In genomic region chr7:24269256-24269655, GRCm38 (mm10) we compare ENCODE assay signal across 13 mouse cellular contexts. TPM values are rescaled to one million over a fixed set of nuclear protein-coding genes. Genes with fewer than 3 reads are reported as not detected.
DNase-seq lines count a peak whose midpoint lies in the region; ATAC-seq and TF ChIP-seq lines count a peak whose summit lies in the region.
"Had no signal": no experiment of that assay in that cellular context is flagged by ENCODE, and none has a peak within 500 bp of the region (broad histone marks: within the 10 kb centered on the region; RNA-seq: fewer than 3 reads in every experiment).

No protein-coding gene starts in this region.

- no peaks in the 10 kb centered on the region; the same call in 1 of the 2 replicates for H3K4me1 ChIP-seq in intestine, embryonic 14.5 days (replicated peaks; ENCODE audit: control insufficient read depth, insufficient read depth, low read length)
- no peaks in the 10 kb centered on the region for H3K4me1 ChIP-seq in intestine, embryonic 15.5 days (replicated peaks)
- no peaks in the 10 kb centered on the region for H3K4me1 ChIP-seq in ES-Bruce4 (ENCODE audit: control insufficient read depth, insufficient read depth, low read length)
- H3K4me1 ChIP-seq in limb, embryonic 14.5 days (ENCODE audit: control insufficient read depth, insufficient read depth, low read length) = peaks cover 4% of the 10 kb centered on the region

- peaks cover 7% of the 10 kb centered on the region for H3K36me3 ChIP-seq in intestine, embryonic 14.5 days (ENCODE audit: control insufficient read depth, insufficient read depth, low read length)
- H3K36me3 ChIP-seq in intestine, embryonic 15.5 days = 0 out of 2 replicates have a peak, but pooled peaks cover under 1% of the 10 kb centered on the region
- H3K36me3 ChIP-seq in ES-Bruce4 (ENCODE audit: control insufficient read depth, insufficient read depth, low read length, poor library complexity, severe bottlenecking) = no peaks in the 10 kb centered on the region
- peaks cover 9% of the 10 kb centered on the region for H3K36me3 ChIP-seq in limb, embryonic 14.5 days (ENCODE audit: control insufficient read depth, insufficient read depth, low read length)

- 80% methylated on average over 3 of the region's 3 CpGs for WGBS in intestine, embryonic 14.5 days
- 76% methylated on average over 3 of the region's 3 CpGs for WGBS in intestine, embryonic 15.5 days
- 78% methylated on average over 3 of the region's 3 CpGs for WGBS in limb, embryonic 14.5 days

- TF ChIP-seq CTCF in ES-Bruce4 (IDR thresholded peaks at IDR 0.05; ENCODE audit: low read depth, low read length) = peak; percentile 10

- no peaks in the 10 kb centered on the region for H3K27me3 ChIP-seq in intestine, embryonic 14.5 days (replicated peaks; ENCODE audit: control insufficient read depth, insufficient read depth, low read length)
- no peaks in the 10 kb centered on the region for H3K27me3 ChIP-seq in intestine, embryonic 15.5 days (replicated peaks)
- no peaks in the 10 kb centered on the region for H3K27me3 ChIP-seq in ES-Bruce4 (ENCODE audit: control insufficient read depth, insufficient read depth, low read length, poor library complexity, severe bottlenecking)
- H3K27me3 ChIP-seq in limb, embryonic 14.5 days (ENCODE audit: control insufficient read depth, insufficient read depth, low read length) = no peaks in the 10 kb centered on the region
- H3K27me3 ChIP-seq: limb, embryonic 15.5 days had no signal

- H3K27ac ChIP-seq in intestine, embryonic 14.5 days (ENCODE audit: low read depth) = no peak overlapping the region
- H3K27ac ChIP-seq in intestine, embryonic 15.5 days = no peak overlapping the region
- H3K27ac ChIP-seq in ES-Bruce4 (ENCODE audit: insufficient read depth, low read length) = peak overlapping the region; percentile 95
- H3K27ac ChIP-seq in limb, embryonic 14.5 days (replicated peaks; ENCODE audit: low read depth, low read length) = no peak overlapping the region
- H3K27ac ChIP-seq: macrophage had no signal

- ATAC-seq in intestine, embryonic 14.5 days (replicated peaks; ENCODE audit: low FRiP score, low TSS enrichment, low read depth) = no peak
- ATAC-seq in intestine, embryonic 15.5 days = no peak
- ATAC-seq in limb, embryonic 14.5 days (ENCODE audit: low FRiP score, low read depth) = no peak

- H3K9ac ChIP-seq in intestine, embryonic 14.5 days (ENCODE audit: low read length) = no peak overlapping the region
- H3K9ac ChIP-seq in intestine, embryonic 15.5 days = no peak overlapping the region
- H3K9ac ChIP-seq in ES-Bruce4 (ENCODE audit: low read depth, poor library complexity, severe bottlenecking) = no peak overlapping the region
- no peak overlapping the region for H3K9ac ChIP-seq in limb, embryonic 14.5 days (ENCODE audit: low read depth, low read length, severe bottlenecking)

- DNase-seq in cerebellum, adult 9-10 months = peak; percentile 48
- DNase-seq in cerebellum, adult 8-10 months = no peak
- DNase-seq in intestine, embryonic 14.5 days (ENCODE audit: low spot score) = peak; percentile 35
- DNase-seq in limb, embryonic 14.5 days (ENCODE audit: low spot score) = no peak
- DNase-seq in spleen, postnatal 10 days (ENCODE audit: low spot score in 2 of 2) = no peak
- DNase-seq in adipocyte (ENCODE audit: low spot score) = no peak
- DNase-seq: adrenal gland, adult 8-10 months; kidney, adult 18-20 months; layer of hippocampus, adult 9-11 months had no signal

- H3K4me2 ChIP-seq in intestine, embryonic 14.5 days (ENCODE audit: low read length) = no peak overlapping the region
- no peak overlapping the region for H3K4me2 ChIP-seq in intestine, embryonic 15.5 days (replicated peaks)
- H3K4me2 ChIP-seq in limb, embryonic 14.5 days (replicated peaks; ENCODE audit: low read depth, low read length, severe bottlenecking) = no peak overlapping the region

- no peak for TF ChIP-seq EP300 in ES-Bruce4 (IDR thresholded peaks at IDR 0.05; ENCODE audit: insufficient read depth, low read depth, low read length)

- H3K4me3 ChIP-seq in intestine, embryonic 14.5 days (ENCODE audit: low read depth, low read length) = no peak overlapping the region
- H3K4me3 ChIP-seq in intestine, embryonic 15.5 days (replicated peaks) = no peak overlapping the region
- H3K4me3 ChIP-seq in ES-Bruce4 (ENCODE audit: low read depth, low read length) = peak overlapping the region; percentile 38; the same call in 1 of the 2 replicates
- H3K4me3 ChIP-seq in limb, embryonic 14.5 days (replicated peaks; ENCODE audit: low read length) = peak overlapping the region; percentile 66; the same call in 1 of the 2 replicates

- no peaks in the 10 kb centered on the region for H3K9me3 ChIP-seq in intestine, embryonic 14.5 days (ENCODE audit: control insufficient read depth, low read length)
- H3K9me3 ChIP-seq in intestine, embryonic 15.5 days = no peaks in the 10 kb centered on the region
- H3K9me3 ChIP-seq in ES-Bruce4 (replicated peaks; ENCODE audit: control insufficient read depth, insufficient read depth, low read length, poor library complexity, severe bottlenecking) = no peaks in the 10 kb centered on the region
- H3K9me3 ChIP-seq in limb, embryonic 14.5 days (ENCODE audit: control insufficient read depth, low read length) = no peaks in the 10 kb centered on the region
- H3K9me3 ChIP-seq: limb, embryonic 15.5 days had no signal

- no peak for TF ChIP-seq POLR2A in ES-Bruce4 (IDR thresholded peaks at IDR 0.05; ENCODE audit: insufficient read depth, low read length)
- TF ChIP-seq POLR2A in limb, embryonic 14.5 days (IDR thresholded peaks at IDR 0.05; ENCODE audit: borderline replicate concordance, extremely low read depth, insufficient read depth, insufficient read length) = no peak

RNA-seq across cellular contexts. Expression of gene Zfp93, which starts 1.0 kb away (rescaled TPM):
- polyA plus RNA-seq in intestine, embryonic 14.5 days (2014; fragmentation: Nextera tagmentation; extraction: Ambion mirVana) = 7.4 and 8.1 TPM in 2 replicates
- 5.4 and 6.1 TPM in 2 replicates for polyA plus RNA-seq in intestine, embryonic 15.5 days (2015; fragmentation: Nextera tagmentation; extraction: Ambion mirVana)
- polyA plus RNA-seq in ES-Bruce4 (2011; ENCODE audit: insufficient read depth, insufficient read length, low read depth, missing spikeins) = 8.5 and 14.3 TPM in 2 replicates
- polyA plus RNA-seq in limb, embryonic 14.5 days (2012; rRNA removed) = 5.8 and 6.2 TPM in 2 replicates
- 8.2 and 14.2 TPM in 2 replicates for polyA plus RNA-seq in limb, embryonic 14.5 days (2014; fragmentation: Nextera tagmentation; extraction: Ambion mirVana)

RNA-seq across cellular contexts. Expression of gene Zfp108, which starts 14.7 kb away (rescaled TPM):
- polyA plus RNA-seq in intestine, embryonic 14.5 days (2014; fragmentation: Nextera tagmentation; extraction: Ambion mirVana) = 3.4 and 3.8 TPM in 2 replicates
- 2.8 and 3.1 TPM in 2 replicates for polyA plus RNA-seq in intestine, embryonic 15.5 days (2015; fragmentation: Nextera tagmentation; extraction: Ambion mirVana)
- polyA plus RNA-seq in ES-Bruce4 (2011; ENCODE audit: insufficient read depth, insufficient read length, low read depth, missing spikeins) = 0.36 TPM in 1 of 2 replicates, not detected in the other
- 3.1 and 4.1 TPM in 2 replicates for polyA plus RNA-seq in limb, embryonic 14.5 days (2012; rRNA removed)
- polyA plus RNA-seq in limb, embryonic 14.5 days (2014; fragmentation: Nextera tagmentation; extraction: Ambion mirVana) = 4.8 and 6.1 TPM in 2 replicates

RNA-seq across cellular contexts. Expression of gene Zfp61, which starts 31.8 kb away (rescaled TPM):
- polyA plus RNA-seq in intestine, embryonic 14.5 days (2014; fragmentation: Nextera tagmentation; extraction: Ambion mirVana) = 24.7 and 31.8 TPM in 2 replicates
- polyA plus RNA-seq in intestine, embryonic 15.5 days (2015; fragmentation: Nextera tagmentation; extraction: Ambion mirVana) = 23.6 and 24.6 TPM in 2 replicates
- polyA plus RNA-seq in ES-Bruce4 (2011; ENCODE audit: insufficient read depth, insufficient read length, low read depth, missing spikeins) = 5.6 and 9.0 TPM in 2 replicates
- 36.8 and 45.0 TPM in 2 replicates for polyA plus RNA-seq in limb, embryonic 14.5 days (2012; rRNA removed)
- polyA plus RNA-seq in limb, embryonic 14.5 days (2014; fragmentation: Nextera tagmentation; extraction: Ambion mirVana) = 38.7 and 39.7 TPM in 2 replicates

RNA-seq across cellular contexts. Expression of gene Zfp109, which starts 31.9 kb away (rescaled TPM):
- polyA plus RNA-seq in intestine, embryonic 14.5 days (2014; fragmentation: Nextera tagmentation; extraction: Ambion mirVana) = 4.4 and 5.6 TPM in 2 replicates
- 4.3 and 4.5 TPM in 2 replicates for polyA plus RNA-seq in intestine, embryonic 15.5 days (2015; fragmentation: Nextera tagmentation; extraction: Ambion mirVana)
- polyA plus RNA-seq in ES-Bruce4 (2011; ENCODE audit: insufficient read depth, insufficient read length, low read depth, missing spikeins) = 3.9 and 4.5 TPM in 2 replicates
- 4.4 and 4.7 TPM in 2 replicates for polyA plus RNA-seq in limb, embryonic 14.5 days (2012; rRNA removed)
- 3.7 and 5.5 TPM in 2 replicates for polyA plus RNA-seq in limb, embryonic 14.5 days (2014; fragmentation: Nextera tagmentation; extraction: Ambion mirVana)

RNA-seq across cellular contexts. Expression of gene Zfp94, which starts 47.2 kb away (rescaled TPM):
- polyA plus RNA-seq in intestine, embryonic 14.5 days (2014; fragmentation: Nextera tagmentation; extraction: Ambion mirVana) = 9.1 and 12.0 TPM in 2 replicates
- 6.0 and 7.5 TPM in 2 replicates for polyA plus RNA-seq in intestine, embryonic 15.5 days (2015; fragmentation: Nextera tagmentation; extraction: Ambion mirVana)
- 4.7 and 5.3 TPM in 2 replicates for polyA plus RNA-seq in ES-Bruce4 (2011; ENCODE audit: insufficient read depth, insufficient read length, low read depth, missing spikeins)
- 13.8 and 14.4 TPM in 2 replicates for polyA plus RNA-seq in limb, embryonic 14.5 days (2012; rRNA removed)
- 11.7 and 12.6 TPM in 2 replicates for polyA plus RNA-seq in limb, embryonic 14.5 days (2014; fragmentation: Nextera tagmentation; extraction: Ambion mirVana)

Comparison
In these comparisons a context has a peak if more than half of its experiments do, and no peak if none do; other contexts are left out.
1. DNase-seq: peak in cerebellum, adult 9-10 months (single experiment) and intestine, embryonic 14.5 days (single experiment); none in cerebellum, adult 8-10 months (single experiment), limb, embryonic 14.5 days (single experiment), spleen, postnatal 10 days (0 of 2) and adipocyte (single experiment).
2. H3K4me3 ChIP-seq: peak in ES-Bruce4 (single experiment) and limb, embryonic 14.5 days (single experiment); none in intestine, embryonic 14.5 days (single experiment) and intestine, embryonic 15.5 days (single experiment).